Mouse (Mus musculus): ENCODE results near the gene Fam187a.

Fam187a gene

DNA sequence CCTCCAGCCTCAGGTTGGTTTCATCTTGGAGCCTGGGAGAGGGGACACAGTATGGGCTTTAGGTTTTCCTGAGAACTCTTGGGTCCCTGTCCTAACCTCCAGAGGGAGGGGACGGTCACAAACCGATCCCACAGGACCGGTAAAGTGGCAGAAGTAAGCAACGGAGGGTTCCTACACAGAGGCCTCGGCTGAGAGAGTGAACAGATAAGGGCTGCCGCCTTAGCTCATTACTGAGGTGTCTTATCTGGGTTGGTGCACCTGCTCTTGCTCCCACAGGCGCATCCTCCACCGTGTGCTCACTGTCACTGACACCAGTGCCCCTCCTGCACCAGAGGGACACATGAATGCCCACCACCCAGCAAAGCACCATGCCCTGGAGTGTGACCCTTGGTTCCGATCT lies 10.8 kb downstream of the Fam187a start:
- DNase-seq: no peak

GRCm38 (mm10) chr11:102896641-102897040 lies 11.7 kb downstream of the Fam187a start:
- no peak for DNase-seq

- no peak for DNase-seq
Measured at GRCm38 (mm10) chr11:102898408-102898807, 13.4 kb downstream of the Fam187a start.

GRCm38 (mm10) chr11:102900763-102901162 lies 15.8 kb downstream of the Fam187a start, which contains the start of gene Gfap:
Gene Gfap, minus strand, starts transcription at chr11:102900912.
- DNase-seq: peak in 1 of 2 experiments; percentile 59

DNA sequence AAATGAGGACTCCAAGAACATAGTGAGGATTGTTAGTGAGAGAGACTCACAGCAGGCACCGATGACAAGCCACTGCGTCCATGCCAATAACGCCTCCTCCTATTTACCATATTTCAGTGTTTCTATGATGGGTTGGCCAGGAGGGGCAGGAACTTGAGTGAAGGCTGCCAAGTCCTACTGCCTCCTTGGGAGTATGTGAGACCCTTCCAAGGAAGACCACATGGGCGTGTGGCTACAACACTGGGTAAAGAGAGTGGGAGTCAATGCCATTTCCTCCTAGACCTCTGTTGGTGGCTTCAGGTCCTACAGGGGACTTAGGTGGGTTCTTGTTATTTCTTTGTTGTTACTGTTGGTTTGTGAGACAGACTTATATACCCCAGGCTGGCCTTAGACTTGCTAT lies 16.2 kb downstream of the Fam187a start:
- no peak for DNase-seq

GRCm38 (mm10) chr11:102902107-102902506 lies 17.1 kb downstream of the Fam187a start:
- DNase-seq: no peak

DNA sequence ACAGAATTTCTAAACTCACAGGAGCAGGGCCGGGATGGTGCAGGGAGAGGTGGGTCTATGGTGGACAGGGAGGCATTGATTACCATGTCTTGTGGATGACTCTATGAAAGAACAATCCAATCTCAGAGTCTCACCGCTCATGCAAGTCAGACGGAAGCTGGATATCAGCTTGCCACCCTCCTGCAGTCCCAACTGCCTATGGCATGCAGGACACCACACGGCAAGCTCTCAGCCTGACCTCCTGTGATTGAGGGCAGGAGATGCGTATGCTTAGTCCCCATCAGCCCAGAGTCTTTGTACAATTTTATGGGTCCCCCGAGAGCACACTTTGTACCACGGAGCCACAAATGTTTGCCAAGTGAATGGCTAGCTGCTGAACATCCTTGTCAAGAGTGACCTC lies 18.7 kb downstream of the Fam187a start:
- no peak for DNase-seq

DNA sequence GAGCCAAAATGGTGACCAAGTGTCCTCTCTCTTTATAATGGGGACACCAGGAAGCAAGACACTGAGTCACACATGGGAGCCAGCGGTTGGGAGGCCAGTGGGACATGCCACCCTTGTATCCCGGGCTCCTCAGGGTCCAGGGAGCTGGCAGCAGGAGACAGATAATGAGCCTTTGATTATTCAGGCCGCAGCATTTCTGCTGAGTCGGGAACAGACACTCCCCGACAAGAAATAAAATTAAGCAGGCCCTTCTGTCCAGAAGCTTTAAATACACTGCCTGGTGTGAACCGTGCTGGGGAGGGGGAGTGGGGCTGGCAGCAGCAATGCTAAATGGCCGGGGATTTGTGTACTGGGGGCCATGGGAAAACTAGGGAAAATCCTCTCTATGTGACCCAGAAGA lies 26.4 kb downstream of the Fam187a start:
- no peak for DNase-seq

- no peak for DNase-seq
Measured at GRCm38 (mm10) chr11:102915380-102915779, 30.4 kb downstream of the Fam187a start.

DNA sequence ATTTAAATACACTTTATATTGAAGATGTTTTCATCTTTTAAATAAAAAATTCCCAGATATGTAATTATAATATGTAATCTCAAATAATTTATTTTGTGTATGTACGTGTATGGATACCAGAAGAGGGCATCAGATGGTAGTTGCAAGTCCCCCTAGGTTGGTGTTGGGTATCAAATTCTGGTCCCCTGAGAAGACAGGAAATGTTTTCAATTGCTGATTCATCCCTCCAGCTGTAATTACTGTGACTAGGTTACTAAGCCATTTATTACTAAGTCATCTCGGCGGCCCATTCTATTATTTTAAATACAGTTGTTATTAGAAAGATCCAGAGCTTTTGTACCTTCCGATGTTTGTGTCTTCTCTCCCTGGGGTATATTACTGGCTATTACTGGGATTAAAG lies 33.1 kb downstream of the Fam187a start:
- no peak for DNase-seq

DNA sequence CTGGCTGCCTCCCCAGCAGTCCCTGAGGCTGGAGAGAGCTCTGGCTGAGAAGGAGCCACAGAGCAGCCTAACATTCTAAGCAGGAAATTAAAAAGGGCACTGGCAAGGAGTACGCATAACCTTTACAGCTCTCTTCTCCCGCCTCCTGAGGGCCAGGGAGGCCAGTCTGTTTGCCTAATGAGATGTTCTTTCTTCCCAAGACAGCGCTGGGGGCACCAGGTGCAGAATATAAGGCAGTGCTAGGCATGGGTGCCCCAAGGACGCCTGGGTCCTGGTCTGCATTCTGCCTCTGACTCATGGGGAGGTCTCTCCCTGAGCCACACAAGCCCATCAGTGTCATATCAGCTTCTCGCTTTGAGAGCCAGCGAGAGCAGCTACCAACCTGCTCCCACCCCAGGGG lies 36.5 kb downstream of the Fam187a start:
- DNase-seq: no peak

- peak; percentile 83 to 88 for DNase-seq
Measured at GRCm38 (mm10) chr11:102924557-102925350, 39.8 kb downstream of the Fam187a start, which contains the start of gene Kif18b. Gene Kif18b, minus strand, starts transcription at chr11:102925124.

DNA sequence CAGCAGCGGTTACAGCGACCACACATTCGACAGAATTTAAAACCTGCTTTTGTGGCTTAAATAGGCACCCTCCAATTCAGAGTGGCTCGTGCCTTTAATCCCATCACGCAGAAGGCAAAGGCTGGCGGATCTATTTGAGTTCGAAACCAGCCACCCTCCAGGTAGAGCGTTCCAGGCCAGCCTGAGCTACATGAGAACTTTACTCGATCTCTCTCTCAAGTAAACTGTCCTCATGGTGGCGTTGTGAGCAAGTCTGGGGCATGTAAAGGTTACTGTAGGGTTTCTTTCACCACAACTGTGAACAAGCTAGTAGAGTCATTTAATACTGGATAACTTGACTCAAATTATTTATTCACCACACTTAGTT lies 40.4 kb downstream of the Fam187a start:
- no peak for DNase-seq

- no peak for DNase-seq
Measured at GRCm38 (mm10) chr11:102930672-102931071, 45.7 kb downstream of the Fam187a start.

DNA sequence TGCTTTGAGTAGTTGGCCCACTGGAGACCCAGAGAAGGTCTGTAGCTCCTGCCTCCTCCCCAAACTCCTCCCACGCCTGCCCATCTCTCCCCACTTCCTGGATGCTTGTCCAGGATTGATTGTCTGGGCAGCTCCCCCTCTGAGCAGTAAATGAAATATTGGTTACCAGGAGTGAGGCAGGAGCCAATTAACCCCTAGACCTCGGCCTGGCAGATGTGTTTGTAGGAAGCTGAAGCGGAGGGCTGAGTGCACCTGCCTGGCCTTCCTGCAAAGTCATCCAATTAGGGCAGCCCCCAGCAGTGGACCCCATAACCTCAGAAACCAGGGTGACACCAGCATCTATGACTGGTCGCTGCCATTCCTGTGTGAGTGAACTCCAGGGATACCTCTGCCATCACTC lies 51.3 kb downstream of the Fam187a start:
- DNase-seq: no peak
